Mouse (Mus musculus): Measurements from ENCODE around the gene N4bp2. TPM values are rescaled to one million over a fixed set of nuclear protein-coding genes. Genes with fewer than 3 reads are reported as not detected.

The N4bp2 gene
- polyA plus RNA-seq, 1 experiment from 2014 or later: 20.2 TPM

GRCm38 (mm10) chr5:65873212-65873611, 109.9 kb downstream of the N4bp2 start:
- no peak overlapping the region for H3K4me3 ChIP-seq
- H3K27ac ChIP-seq (replicated peaks): no peak overlapping the region
- no peaks in the 10 kb centered on the region for H3K36me3 ChIP-seq
- no peak for ATAC-seq (replicated peaks)
- WGBS: 83% methylated on average over 4 of the region's 4 CpGs
- H3K27me3 ChIP-seq: no peaks in the 10 kb centered on the region
- H3K9me3 ChIP-seq: no peaks in the 10 kb centered on the region
- H3K4me1 ChIP-seq: no peaks in the 10 kb centered on the region
- no peak overlapping the region for H3K9ac ChIP-seq (replicated peaks)
- no peak overlapping the region for H3K4me2 ChIP-seq (replicated peaks)

- Histone ChIP-seq H3K9me3 (no peaks in the 10 kb centered on the region), H3K27ac (replicated peaks) (no peak overlapping the region), H3K4me3 (no peak overlapping the region), H3K27me3 (no peaks in the 10 kb centered on the region), H3K9ac (replicated peaks) (no peak overlapping the region), H3K4me1 (no peaks in the 10 kb centered on the region), H3K36me3 (no peaks in the 10 kb centered on the region), H3K4me2 (replicated peaks) (no peak overlapping the region)
- no peak for ATAC-seq (replicated peaks)
- 95% methylated on average over 7 of the region's 7 CpGs for WGBS
These were observed 111.9 kb downstream of the N4bp2 start for GRCm38 (mm10) chr5:65875269-65875668.

GRCm38 (mm10) chr5:65878367-65878766, 115.0 kb downstream of the N4bp2 start:
- no peak overlapping the region for H3K27ac ChIP-seq (replicated peaks)
- H3K4me2 ChIP-seq (replicated peaks): no peak overlapping the region
- H3K9ac ChIP-seq (replicated peaks): no peak overlapping the region
- H3K27me3 ChIP-seq: no peaks in the 10 kb centered on the region
- H3K4me3 ChIP-seq: no peak overlapping the region
- WGBS: 80% methylated on average over 3 of the region's 3 CpGs
- no peaks in the 10 kb centered on the region for H3K9me3 ChIP-seq
- ATAC-seq (replicated peaks): no peak
- H3K4me1 ChIP-seq: no peaks in the 10 kb centered on the region
- no peaks in the 10 kb centered on the region for H3K36me3 ChIP-seq

Other genes with a start within 250 kb of the N4bp2 start
- gene Smim14, start 226.3 kb upstream of the N4bp2 start, polyA plus RNA-seq (2015; fragmentation: Nextera tagmentation; extraction: Ambion mirVana): 190 and 195 TPM in 2 replicates
- 195 and 199 TPM in 2 replicates for gene Ube2k, start 226.3 kb upstream of the N4bp2 start, polyA plus RNA-seq (2015; fragmentation: Nextera tagmentation; extraction: Ambion mirVana)
- 59.8 and 68.3 TPM in 2 replicates for gene Pds5a, start 65.2 kb upstream of the N4bp2 start, polyA plus RNA-seq (2015; fragmentation: Nextera tagmentation; extraction: Ambion mirVana)
- gene Rhoh, start 97.7 kb downstream of the N4bp2 start, polyA plus RNA-seq (2015; fragmentation: Nextera tagmentation; extraction: Ambion mirVana): 0.36 and 0.38 TPM in 2 replicates
- gene Chrna9, start 171.4 kb downstream of the N4bp2 start, polyA plus RNA-seq (2015; fragmentation: Nextera tagmentation; extraction: Ambion mirVana): not detected in 2 replicates
- 0.15 TPM in 1 of 2 replicates, not detected in the other for gene 9130230L23Rik, start 240.8 kb downstream of the N4bp2 start, polyA plus RNA-seq (2015; fragmentation: Nextera tagmentation; extraction: Ambion mirVana)

All from forebrain, embryonic 15.5 days (tissue).